Mouse (Mus musculus) brain, embryonic 14.5 days (tissue): Measurements from ENCODE around the gene Pdlim1. TPM values are rescaled to one million over a fixed set of nuclear protein-coding genes. Genes with fewer than 3 reads are reported as not detected.

Source experiments
- DNase-seq: peaks from one replicate; pipeline ENCODE4 v3.0.0-alpha.2; 2011; ENCODE audit warnings: low read depth
- CTCF ChIP-seq: fragments of 200-500 bp; IDR thresholded peaks from 2 replicates; pipeline ENCODE4 v1.5.1; 2012; ENCODE audit warnings: inconsistent platforms, mild to moderate bottlenecking, moderate library complexity, borderline replicate concordance; ENCODE audit not compliant: insufficient read depth, insufficient read length; ENCODE audit errors: extremely low read depth
- POLR2A ChIP-seq: fragments of 200-500 bp; IDR thresholded peaks from 2 replicates; pipeline ENCODE4 v1.6.1; 2012; ENCODE audit warnings: mild to moderate bottlenecking, inconsistent platforms, borderline replicate concordance; ENCODE audit not compliant: poor library complexity, insufficient read depth, insufficient read length, severe bottlenecking; ENCODE audit errors: extremely low read depth
- polyA plus RNA-seq: library from polyadenylated mRNA; depleted of rRNA; stranded (reverse); fragments of >200 nt; gene quantifications from 2 replicates; pipeline ENCODE4 v1.2.3, GENCODE M21; 2012

The Pdlim1 gene
- polyA plus RNA-seq, 1 experiment: 15.1 TPM

DNA sequence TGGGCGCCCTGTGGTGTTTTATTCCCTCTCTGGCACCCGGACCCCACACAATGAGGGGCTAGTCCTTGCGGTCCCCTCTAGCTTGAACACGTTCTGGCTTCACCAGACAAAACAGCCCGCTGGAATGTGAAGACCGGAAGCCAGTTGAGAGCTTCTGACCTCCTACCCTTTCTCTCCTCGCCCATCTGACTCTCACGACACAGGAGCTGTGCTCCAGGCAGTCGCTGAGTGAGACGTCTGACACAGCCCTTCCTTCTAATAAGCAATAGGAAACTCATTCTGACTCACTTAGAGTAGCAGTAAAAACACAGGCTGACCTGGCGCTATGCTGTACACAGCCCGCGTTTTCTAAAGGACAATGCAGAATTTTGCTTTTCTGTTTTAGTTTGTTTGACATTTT is 17.9 kb downstream of the Pdlim1 start:
- DNase-seq: no peak
- TF ChIP-seq CTCF (no peak), POLR2A (no peak)

DNA sequence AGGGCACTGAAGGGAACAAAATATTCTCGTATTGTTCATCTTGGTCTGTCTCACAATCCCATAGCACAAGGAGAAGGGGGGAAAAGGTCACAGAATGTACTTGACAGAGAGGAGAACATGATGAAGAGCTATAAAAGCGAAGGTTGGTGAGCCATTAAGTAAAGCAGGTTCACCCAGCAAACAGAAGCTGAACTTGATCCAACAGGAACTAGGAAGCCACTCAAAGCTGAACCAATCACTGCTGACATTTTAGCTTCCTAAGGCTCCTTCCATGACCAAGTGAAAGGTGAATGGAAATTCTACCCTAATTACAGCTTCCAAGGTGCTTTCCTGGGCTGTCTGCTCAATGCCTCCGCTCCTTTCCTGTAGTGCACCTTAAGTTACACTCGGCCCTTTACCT is 20.5 kb downstream of the Pdlim1 start:
- DNase-seq: no peak
- TF ChIP-seq POLR2A (no peak), CTCF (no peak)

DNA sequence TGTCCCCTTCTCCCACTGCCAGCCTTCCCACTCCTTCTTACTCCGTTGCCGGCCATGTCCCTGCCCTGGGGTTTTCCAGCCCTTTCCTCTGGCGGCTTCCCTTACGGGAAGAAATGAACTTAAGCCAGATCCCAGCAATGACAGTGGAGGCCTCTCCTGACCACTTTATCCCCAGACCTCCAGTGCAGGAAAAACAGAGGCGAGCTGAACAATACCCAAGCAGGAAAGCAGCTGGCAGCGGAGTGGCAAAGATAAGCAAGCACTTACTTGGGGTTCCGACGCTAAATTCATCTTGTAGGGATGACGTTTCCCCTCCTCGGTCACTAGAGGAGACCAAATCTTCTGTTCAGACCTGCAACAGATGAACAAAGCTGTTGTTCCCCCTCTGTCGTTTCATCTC is 22.3 kb downstream of the Pdlim1 start:
- no peak for DNase-seq
- no peak for TF ChIP-seq POLR2A
- no peak for TF ChIP-seq CTCF

DNA sequence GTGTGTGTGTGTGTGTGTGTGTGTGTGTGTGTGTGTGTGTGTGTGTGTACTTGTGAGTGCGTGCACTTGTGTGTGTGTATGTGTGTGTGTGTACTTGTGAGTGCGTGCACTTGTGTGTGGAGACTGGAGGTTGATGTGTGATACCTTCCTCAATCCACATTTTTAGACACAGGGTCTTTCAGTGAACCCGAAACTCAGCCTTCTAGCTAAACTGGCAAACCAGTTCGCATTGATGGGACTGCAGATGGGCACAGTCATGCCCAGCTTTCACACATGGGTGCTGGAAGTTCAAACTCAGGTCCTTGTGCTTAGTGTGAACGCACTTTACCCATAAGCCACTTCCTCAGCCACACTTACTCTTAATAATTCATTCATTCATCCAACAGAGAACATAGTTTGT is 23.2 kb downstream of the Pdlim1 start:
- DNase-seq: no peak
- TF ChIP-seq POLR2A (no peak), CTCF (no peak)

DNA sequence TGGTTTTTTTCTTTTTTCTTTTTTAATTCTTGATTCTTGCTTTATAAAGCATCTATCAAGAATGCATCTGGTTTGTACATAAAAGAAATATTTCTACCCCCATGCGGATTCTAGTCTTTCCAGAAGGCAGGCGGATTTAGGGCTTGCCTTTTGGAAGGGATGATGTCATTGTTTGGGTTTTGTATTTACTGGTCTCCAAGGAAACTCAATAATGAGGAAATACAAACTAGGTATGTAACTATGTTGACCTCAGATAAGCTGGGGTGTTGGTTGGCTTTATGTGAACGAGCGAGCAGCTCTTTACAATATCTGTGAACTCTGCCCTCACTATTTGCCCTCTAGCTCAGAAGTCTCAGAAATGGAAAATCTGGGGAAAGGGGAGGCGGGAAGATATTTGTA is 24.4 kb downstream of the Pdlim1 start:
- TF ChIP-seq POLR2A (no peak), CTCF (no peak)

DNA sequence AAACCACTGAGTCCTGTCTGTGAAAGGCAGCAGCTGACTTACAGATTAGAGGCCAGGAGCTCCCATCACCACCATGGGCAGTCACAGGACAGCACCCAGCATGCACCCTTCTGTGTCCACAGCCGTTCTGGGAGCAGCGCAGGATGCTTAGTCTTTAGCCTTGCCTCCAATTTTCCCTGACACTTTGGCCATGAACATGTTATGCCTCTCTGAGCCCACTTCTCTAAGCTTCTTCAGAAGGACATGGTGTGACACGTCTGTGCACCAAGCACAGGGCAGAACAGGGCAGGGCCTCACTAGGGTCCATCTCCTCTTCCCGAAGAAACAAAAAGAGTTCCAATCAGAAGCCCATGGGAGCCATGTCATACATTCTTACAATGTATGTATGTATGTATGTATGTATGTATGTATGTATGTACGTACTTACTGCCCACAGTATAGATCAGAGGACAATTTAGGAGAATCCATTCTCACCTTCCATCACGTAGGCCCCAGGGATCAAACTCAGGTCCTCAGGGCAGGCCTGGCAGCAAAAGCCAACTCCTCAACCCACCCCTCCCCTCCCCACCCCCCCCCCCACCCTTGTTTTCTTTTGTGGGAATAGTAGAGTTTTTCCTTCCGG is 24.9 kb downstream of the Pdlim1 start:
- no peak for DNase-seq
- TF ChIP-seq POLR2A: no peak
- TF ChIP-seq CTCF: no peak

More for the DNA sequence above, 24.4 kb downstream of the Pdlim1 start:
- peak; percentile 34 for DNase-seq

DNA sequence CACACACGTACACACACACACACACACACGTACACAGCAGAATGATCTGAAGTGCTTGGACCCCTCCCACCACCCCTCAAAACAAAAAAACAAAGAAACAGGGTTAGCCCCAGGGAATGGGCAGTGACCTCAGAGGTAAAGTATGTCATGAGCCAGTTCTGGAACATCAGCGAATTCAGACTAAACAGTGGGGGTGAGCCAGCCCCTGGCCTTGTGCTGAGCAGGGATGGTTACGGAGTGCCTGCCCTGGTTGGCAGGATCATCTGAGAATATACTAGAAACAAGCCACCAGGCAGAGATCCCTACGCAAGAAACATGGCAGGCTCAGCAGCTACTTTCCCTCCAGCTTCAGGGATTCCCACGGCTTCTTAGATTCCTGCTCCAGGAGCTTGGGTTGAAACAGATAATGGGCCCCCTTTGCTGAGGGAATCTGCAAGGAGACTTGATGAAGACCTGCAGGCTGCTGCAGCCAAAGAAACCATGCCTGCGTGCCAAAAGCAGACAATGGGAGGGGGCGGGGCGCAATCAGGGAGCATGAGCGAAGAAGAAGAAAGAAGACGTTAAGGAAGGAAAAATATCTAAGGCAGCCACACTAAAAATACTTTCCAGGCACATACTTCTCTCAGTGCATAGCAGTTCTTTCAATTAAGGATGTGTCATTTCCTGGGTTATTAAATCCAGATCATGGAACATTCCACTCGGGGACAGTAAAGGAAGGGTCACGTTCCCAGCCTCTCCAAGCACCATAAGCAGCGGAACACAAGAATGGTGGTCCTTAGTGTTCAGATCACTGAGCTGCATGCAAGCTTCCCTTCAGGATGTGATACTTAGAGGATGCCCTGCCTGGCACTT is 30.6 kb downstream of the Pdlim1 start:
- no peak for TF ChIP-seq CTCF
- TF ChIP-seq POLR2A: no peak
- DNase-seq: peak; percentile 82

DNA sequence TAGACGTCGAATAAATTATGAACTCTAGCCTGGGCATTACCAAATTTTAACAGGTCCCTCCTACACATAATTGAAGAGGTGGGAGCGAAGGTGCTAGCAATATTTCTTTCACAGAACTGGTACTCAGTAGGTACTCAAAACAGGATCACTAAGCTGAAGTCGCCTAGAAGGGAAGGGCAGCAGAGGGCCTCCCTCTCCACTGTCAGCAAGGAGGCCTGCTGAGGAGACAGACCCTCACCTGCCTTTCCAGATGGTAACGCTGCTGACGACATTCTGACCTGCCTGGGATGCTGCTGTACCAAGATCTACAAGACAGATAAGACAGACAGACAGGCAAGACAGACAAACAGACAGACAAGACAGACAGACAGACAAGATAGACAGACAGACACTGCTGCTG is 31.3 kb downstream of the Pdlim1 start:
- TF ChIP-seq POLR2A (no peak), CTCF (no peak)
- DNase-seq: peak; percentile 13

DNA sequence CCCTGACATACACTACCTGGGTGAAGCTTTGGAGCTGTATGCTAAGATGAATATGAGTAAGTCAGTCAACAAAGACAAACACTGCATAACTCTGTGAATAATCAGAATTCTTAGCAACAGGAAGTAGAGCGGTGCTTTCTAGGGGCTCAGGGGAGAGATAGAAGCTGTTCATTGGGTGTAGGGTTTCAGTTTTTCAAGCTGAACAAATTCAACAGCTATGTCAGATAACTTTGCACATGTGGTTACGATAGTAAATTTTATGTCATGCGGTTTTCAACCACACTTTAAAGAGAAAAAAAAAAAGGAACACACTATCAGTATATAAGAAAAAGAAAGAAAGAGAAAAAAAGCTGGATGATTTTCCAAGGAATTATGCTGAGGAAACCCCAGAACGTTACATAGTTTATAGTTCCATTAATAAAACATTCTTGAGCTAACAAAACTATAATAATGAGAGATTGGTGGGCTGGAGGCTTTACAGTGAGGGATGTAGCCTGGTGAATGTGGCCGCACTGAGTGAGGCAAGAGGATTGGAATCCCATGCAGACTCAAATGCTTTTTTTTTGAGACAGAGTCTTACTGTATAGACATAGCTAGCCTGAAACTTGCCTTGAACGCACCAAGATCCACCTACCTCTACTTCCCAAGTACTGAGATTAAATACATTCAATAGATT is 33.3 kb downstream of the Pdlim1 start:
- no peak for DNase-seq
- no peak for TF ChIP-seq CTCF
- no peak for TF ChIP-seq POLR2A

DNA sequence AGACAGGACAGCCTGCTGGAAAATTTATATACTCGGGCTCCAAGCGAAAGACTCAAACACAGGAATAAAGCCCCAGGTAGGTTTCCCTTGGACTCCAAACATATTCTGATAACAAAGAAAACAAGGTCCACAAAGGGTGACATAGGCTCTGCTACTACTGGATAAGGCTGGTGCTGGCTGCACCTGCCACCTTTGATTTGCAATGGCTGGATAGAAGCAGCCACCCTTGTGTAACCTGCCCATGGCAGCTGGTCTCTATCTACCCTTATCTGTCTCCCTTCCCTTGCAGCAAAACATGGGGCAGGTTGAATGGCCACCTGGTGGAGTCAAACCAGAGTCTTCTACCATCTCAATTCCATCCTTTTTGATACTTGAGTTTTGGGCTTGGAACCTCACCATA is 39.1 kb downstream of the Pdlim1 start:
- TF ChIP-seq POLR2A (no peak), CTCF (no peak)
- no peak for DNase-seq

DNA sequence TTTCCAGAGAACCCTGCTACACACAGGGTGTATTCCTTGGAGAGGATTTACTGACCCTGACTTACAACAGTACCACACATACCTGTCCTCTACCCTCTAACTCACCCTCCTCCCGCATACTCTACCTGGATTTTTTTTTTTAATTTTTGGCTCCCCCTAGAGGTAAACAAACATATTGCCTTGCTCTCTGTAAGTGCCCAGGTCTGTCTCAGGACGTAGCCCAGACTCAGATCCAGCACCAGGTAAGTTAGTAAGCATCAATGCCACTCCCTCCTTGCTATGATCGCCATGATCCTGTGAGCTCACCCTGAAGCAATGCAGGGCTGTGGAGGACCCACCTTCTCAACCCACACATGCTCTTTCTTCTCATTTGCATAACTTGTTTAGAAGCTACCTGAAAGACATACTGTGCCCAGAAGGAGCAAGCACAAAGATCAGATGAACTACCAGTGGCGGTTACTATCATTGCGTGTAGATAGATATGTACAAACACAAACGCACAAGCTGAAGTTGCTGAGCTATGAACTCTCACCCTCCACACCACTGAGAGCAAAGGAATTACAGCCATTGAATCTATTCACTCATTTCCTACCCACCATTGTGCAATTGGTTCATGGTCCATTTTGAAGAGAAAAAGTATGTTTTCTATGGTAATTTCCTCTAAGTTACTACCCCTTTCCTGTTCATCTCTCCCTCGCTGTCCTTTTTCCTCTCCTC is 39.7 kb downstream of the Pdlim1 start:
- TF ChIP-seq CTCF (peak; percentile 25; the same call in 1 of the 2 replicates), POLR2A (no peak)
- no peak for DNase-seq
